Mouse (Mus musculus) heart, embryonic 14.5 days (tissue): Measurements from ENCODE around the gene Grifin. TPM values are rescaled to one million over a fixed set of nuclear protein-coding genes. Genes with fewer than 3 reads are reported as not detected.

Source experiments
- ATAC-seq: fragments of 200-750 bp; cut with Nextera tagmentation; 2 replicates; pipeline ENCODE4 v1.8.0; 2017; ENCODE audit warnings: low read depth, moderate TSS enrichment; ENCODE audit not compliant: insufficient number of reproducible peaks, insufficient read depth, low FRiP score
- H3K27ac ChIP-seq, 2 experiments: fragments of 200-500 bp in 1 of 2; fragments of 300-500 bp in 1 of 2; sonication (generic) in 1 of 2; replicated peaks in 1 of 2; 2 replicates each; pipeline ENCODE4 v1.5.1; 2012 to 2014; ENCODE audit warnings: low read depth in 2 of 2, low read length in 2 of 2, control low read depth in 1 of 2, mild to moderate bottlenecking in 1 of 2, mixed read lengths in 1 of 2; ENCODE audit not compliant: control insufficient read depth in 1 of 2, insufficient read depth in 1 of 2
- H3K27me3 ChIP-seq: fragments of 300-500 bp; sonication (generic); 2 replicates; pipeline ENCODE4 v1.6.1; 2014; ENCODE audit warnings: mild to moderate bottlenecking, low read length, control low read depth; ENCODE audit not compliant: control insufficient read depth, insufficient read depth
- H3K36me3 ChIP-seq: fragments of 300-500 bp; sonication (generic); 2 replicates; pipeline ENCODE4 v1.6.1; 2014; ENCODE audit warnings: mild to moderate bottlenecking, control low read depth, low read length, mixed read lengths; ENCODE audit not compliant: control insufficient read depth, insufficient read depth
- H3K4me1 ChIP-seq, 2 experiments: fragments of 200-500 bp in 1 of 2; fragments of 300-500 bp in 1 of 2; sonication (generic) in 1 of 2; 2 replicates each; pipeline ENCODE4 v1.6.1; 2012 to 2014; ENCODE audit warnings: low read length in 2 of 2, control low read depth in 1 of 2, mixed read lengths in 1 of 2; ENCODE audit not compliant: control insufficient read depth in 2 of 2, insufficient read depth in 2 of 2
- H3K4me2 ChIP-seq: fragments of 300-500 bp; sonication (generic); 2 replicates; pipeline ENCODE4 v1.6.1; 2014; ENCODE audit warnings: mild to moderate bottlenecking, low read length
- H3K4me3 ChIP-seq, 2 experiments: fragments of 200-500 bp in 1 of 2; fragments of 300-500 bp in 1 of 2; sonication (generic) in 1 of 2; 2 replicates each; pipeline ENCODE4 v1.5.1; 2012 to 2014; ENCODE audit warnings: low read length in 2 of 2, mild to moderate bottlenecking in 2 of 2, control low read depth in 1 of 2, low read depth in 1 of 2, moderate library complexity in 1 of 2; ENCODE audit not compliant: control insufficient read depth in 1 of 2, insufficient read depth in 1 of 2
- H3K9ac ChIP-seq: fragments of 300-500 bp; sonication (generic); 2 replicates; pipeline ENCODE4 v1.6.1; 2014; ENCODE audit warnings: mild to moderate bottlenecking, low read length
- H3K9me3 ChIP-seq: fragments of 300-500 bp; sonication (generic); 2 replicates; pipeline ENCODE4 v1.6.1; 2016; ENCODE audit warnings: low read length, control low read depth; ENCODE audit not compliant: control insufficient read depth
- WGBS: fragments of 180-500 bp; shearing (Covaris S2); extraction: QIAGEN DNeasy Blood & Tissue Kit; methylation state at CpG from one replicate; pipeline ENCODE4 v1.1.7; 2014; 5-methylcytosine and 5-hydroxymethylcytosine counted together
- polyA plus RNA-seq: library from polyadenylated mRNA; unstranded; fragments of >200 nt; fragmentation: Nextera tagmentation; extraction: Ambion mirVana; gene quantifications from 2 replicates; pipeline ENCODE4 v1.2.1, GENCODE M21; 2014

Gene Grifin
- polyA plus RNA-seq, 1 experiment from 2014 or later, result not detected

- H3K4me1 ChIP-seq, result peaks cover 27 to 52% of the 10 kb centered on the region in 2 experiments
- no peaks in the 10 kb centered on the region for H3K36me3 ChIP-seq
- H3K4me2 ChIP-seq, result peak overlapping the region; percentile 76
- peaks cover 57% of the 10 kb centered on the region for H3K27me3 ChIP-seq
- no peak overlapping the region; a peak in 1 of 4 replicates for H3K27ac ChIP-seq
- H3K9me3 ChIP-seq, result no peaks in the 10 kb centered on the region
- 4% methylated on average over 16 of the region's 16 CpGs for WGBS
- ATAC-seq, result no peak
- peak overlapping the region; percentile 71 for H3K9ac ChIP-seq
- peak overlapping the region; percentile 46 to 51 for H3K4me3 ChIP-seq
Observed at GRCm38 (mm10) chr5:140608634-140609015, 43.8 kb upstream of the Grifin start.

DNA sequence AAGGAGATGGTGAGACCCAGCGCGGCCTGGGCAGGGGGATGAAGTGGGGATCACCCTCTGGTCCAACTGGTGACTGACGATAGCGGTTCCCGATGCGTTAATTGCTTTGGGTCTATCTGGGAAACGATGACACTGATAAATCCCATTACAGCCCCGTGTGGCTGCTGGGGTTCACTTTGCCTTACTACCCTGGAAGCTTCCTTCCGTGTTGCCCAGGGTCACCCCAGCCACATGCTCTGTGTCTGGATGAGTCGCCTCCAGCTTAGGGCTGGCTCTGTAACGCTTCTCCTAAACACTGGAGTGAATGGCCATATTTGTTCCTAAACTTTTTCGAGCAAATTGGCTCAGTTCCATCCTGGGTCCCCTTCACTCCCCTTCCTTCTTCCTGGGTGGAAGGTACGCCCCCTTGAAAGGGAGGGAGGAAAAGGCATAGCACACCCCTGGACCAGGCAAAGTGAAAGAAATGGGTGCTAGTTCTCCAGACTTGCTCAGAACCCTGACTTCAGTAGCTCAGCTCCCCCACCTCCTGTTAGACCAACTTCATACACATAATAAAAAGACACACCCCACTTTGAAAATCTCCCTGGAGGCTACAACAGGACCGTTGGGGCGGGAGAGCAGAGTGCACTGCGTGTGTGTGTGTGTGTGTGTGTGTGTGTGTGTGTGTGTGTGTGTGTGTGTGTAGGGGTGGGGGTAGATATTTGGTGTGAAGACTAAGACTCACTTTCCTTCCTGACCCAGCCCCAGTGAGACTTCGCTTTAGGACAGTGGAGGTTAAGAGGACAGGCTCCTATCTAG, 43.2 kb upstream of the Grifin start:
- Histone ChIP-seq H3K27ac (no peak overlapping the region; a peak in 1 of 4 replicates), H3K4me2 (peak overlapping the region; percentile 76), H3K9ac (peak overlapping the region; percentile 71), H3K4me3 (peak overlapping the region; percentile 46 to 51), H3K27me3 (peaks cover 57% of the 10 kb centered on the region), H3K4me1 (peaks cover 27 to 52% of the 10 kb centered on the region in 2 experiments), H3K9me3 (no peaks in the 10 kb centered on the region), H3K36me3 (no peaks in the 10 kb centered on the region)
- ATAC-seq, result no peak
- WGBS, result 4% methylated on average over 17 of the region's 17 CpGs

DNA sequence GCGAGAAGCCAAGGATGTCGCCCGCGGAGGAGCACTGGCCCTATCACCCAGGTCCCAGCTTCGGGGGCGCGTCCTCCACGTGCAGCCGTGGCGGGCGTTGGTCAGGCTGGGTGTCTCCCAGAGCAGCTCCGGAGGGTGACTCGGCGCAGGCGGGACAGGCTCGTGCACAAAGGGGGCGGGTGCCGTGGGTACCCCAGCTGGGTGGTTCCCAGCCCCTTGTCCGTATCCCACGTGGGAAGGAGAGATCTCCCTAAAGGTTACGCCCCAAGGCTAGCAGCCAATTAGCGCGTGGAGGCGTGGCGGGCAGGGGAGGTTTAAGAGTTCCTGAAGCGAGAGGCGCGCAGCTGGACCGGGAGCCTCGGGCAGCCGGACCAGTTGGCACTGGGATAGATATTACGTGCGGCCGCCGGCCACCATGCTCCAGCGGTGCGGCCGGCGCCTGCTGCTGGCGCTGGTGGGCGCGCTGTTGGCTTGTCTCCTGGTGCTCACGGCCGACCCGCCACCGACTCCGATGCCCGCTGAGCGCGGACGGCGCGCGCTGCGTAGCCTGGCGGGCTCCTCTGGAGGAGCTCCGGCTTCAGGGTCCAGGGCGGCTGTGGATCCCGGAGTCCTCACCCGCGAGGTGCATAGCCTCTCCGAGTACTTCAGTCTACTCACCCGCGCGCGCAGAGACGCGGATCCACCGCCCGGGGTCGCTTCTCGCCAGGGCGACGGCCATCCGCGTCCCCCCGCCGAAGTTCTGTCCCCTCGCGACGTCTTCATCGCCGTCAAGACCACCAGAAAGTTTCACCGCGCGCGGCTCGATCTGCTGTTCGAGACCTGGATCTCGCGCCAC, 42.3 kb upstream of the Grifin start, which contains the start of gene Lfng:
Gene Lfng, plus strand, starts transcription at position 320 of the 835 bp plus-strand sequence.
- Histone ChIP-seq H3K4me3 (peak within 1 kb of the TSS; percentile 46 to 51), H3K4me2 (peak within 1 kb of the TSS; percentile 76), H3K27me3 (peaks cover 57% of the 10 kb centered on the region), H3K9me3 (no peaks in the 10 kb centered on the region), H3K27ac (peak within 1 kb of the TSS in 1 of 2 experiments; percentile 3; a peak in 1 of 4 replicates), H3K4me1 (peaks cover 27 to 52% of the 10 kb centered on the region in 2 experiments), H3K36me3 (no peaks in the 10 kb centered on the region), H3K9ac (peak within 1 kb of the TSS; percentile 71)
- peak; percentile 29; the same call in 1 of the 2 replicates for ATAC-seq
- under 1% methylated on average over 84 of the region's 91 CpGs for WGBS

DNA sequence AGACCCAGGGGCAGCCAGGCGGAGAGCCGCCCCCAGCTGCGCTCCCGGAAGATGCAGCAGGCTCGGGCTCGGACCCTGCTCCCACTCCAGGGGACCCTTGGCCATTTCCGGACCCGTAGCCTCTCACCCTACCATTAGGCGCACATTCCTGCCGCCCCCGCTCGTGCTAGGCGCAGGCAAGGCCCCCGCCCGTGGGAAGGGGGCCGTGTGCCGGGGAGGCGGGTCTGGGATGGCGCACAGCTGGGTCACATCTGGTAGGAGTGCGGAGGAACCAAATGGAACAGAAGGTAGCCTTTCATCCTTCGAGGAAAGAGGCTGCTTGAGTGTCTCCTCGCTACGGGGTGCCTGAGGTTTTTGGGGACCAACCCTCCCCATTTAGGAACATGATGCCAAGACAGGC, 41.5 kb upstream of the Grifin start:
- H3K36me3 ChIP-seq, result no peaks in the 10 kb centered on the region
- H3K9me3 ChIP-seq, result no peaks in the 10 kb centered on the region
- H3K27me3 ChIP-seq, result peaks cover 57% of the 10 kb centered on the region
- H3K9ac ChIP-seq, result no peak overlapping the region
- peak overlapping the region; percentile 76 for H3K4me2 ChIP-seq
- H3K4me1 ChIP-seq, result peaks cover 23 to 46% of the 10 kb centered on the region in 2 experiments
- 0% methylated on average over 23 of the region's 23 CpGs for WGBS
- H3K4me3 ChIP-seq, result peak overlapping the region; percentile 46 to 51
- ATAC-seq, result no peak
- no peak overlapping the region for H3K27ac ChIP-seq

DNA sequence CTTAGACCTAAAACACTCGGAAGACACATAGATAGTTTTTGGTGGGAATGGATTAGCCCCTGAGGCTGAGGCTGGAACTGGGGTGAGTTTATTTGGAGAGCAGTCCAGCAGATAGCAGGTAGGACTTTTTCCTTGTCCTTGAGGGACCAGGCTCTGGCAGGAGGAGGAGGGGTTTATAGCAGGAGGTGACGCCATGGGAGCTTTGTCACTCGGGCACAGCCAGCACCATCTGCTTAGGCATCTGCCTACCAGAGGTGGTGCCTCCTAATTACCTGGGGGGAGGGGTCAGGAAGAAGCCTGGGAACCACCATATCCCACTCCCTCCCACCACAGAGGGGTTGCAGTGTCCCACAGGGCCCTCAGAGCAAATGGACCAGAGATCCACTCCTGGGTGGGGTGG, 40.4 kb upstream of the Grifin start:
- WGBS, result 14% methylated on average over 3 of the region's 3 CpGs
- Histone ChIP-seq H3K9ac (no peak overlapping the region), H3K4me3 (no peak overlapping the region), H3K4me1 (peaks cover 14 to 34% of the 10 kb centered on the region in 2 experiments; a peak in 3 of 4 replicates), H3K27me3 (peaks cover 57% of the 10 kb centered on the region), H3K4me2 (no peak overlapping the region), H3K27ac (no peak overlapping the region), H3K36me3 (no peaks in the 10 kb centered on the region), H3K9me3 (no peaks in the 10 kb centered on the region)
- ATAC-seq, result no peak

- ATAC-seq, result no peak
- Histone ChIP-seq H3K9ac (no peak overlapping the region), H3K27ac (no peak overlapping the region), H3K4me1 (peaks cover 13 to 26% of the 10 kb centered on the region in 2 experiments; a peak in 3 of 4 replicates), H3K36me3 (no peaks in the 10 kb centered on the region), H3K27me3 (peaks cover 56% of the 10 kb centered on the region), H3K4me2 (no peak overlapping the region), H3K9me3 (no peaks in the 10 kb centered on the region), H3K4me3 (no peak overlapping the region)
- WGBS, result 57% methylated on average over 8 of the region's 8 CpGs
Observed at GRCm38 (mm10) chr5:140604386-140604785, 39.5 kb upstream of the Grifin start.

- H3K4me3 ChIP-seq, result no peak overlapping the region
- ATAC-seq, result no peak
- H3K36me3 ChIP-seq, result no peaks in the 10 kb centered on the region
- H3K9me3 ChIP-seq, result no peaks in the 10 kb centered on the region
- H3K4me1 ChIP-seq, result peaks cover 8 to 15% of the 10 kb centered on the region in 2 experiments; a peak in 3 of 4 replicates
- H3K9ac ChIP-seq, result no peak overlapping the region
- WGBS, result 58% methylated on average over 2 of the region's 2 CpGs
- peaks cover 39% of the 10 kb centered on the region for H3K27me3 ChIP-seq
- no peak overlapping the region for H3K4me2 ChIP-seq
- no peak overlapping the region for H3K27ac ChIP-seq
Observed at GRCm38 (mm10) chr5:140602540-140602939, 37.7 kb upstream of the Grifin start.
